Mouse (Mus musculus): Measurements from ENCODE around the gene Foxn4.

Foxn4 gene

GRCm38 (mm10) chr5:114279382-114280143 is 6.0 kb upstream of the Foxn4 start:
- DNase-seq (ENCODE audit: low read depth) = no peak

GRCm38 (mm10) chr5:114275991-114276390 is 2.4 kb upstream of the Foxn4 start:
- DNase-seq (ENCODE audit: low read depth) = no peak

- DNase-seq (ENCODE audit: low read depth) = no peak
These were observed 1.7 kb upstream of the Foxn4 start for GRCm38 (mm10) chr5:114275339-114275738.

GRCm38 (mm10) chr5:114269984-114270383 is 3.6 kb downstream of the Foxn4 start:
- DNase-seq (ENCODE audit: low read depth) = peak; percentile 47

GRCm38 (mm10) chr5:114269499-114269898 is 4.1 kb downstream of the Foxn4 start:
- DNase-seq (ENCODE audit: low read depth) = no peak

GRCm38 (mm10) chr5:114268646-114269045 is 5.0 kb downstream of the Foxn4 start:
- no peak for DNase-seq (ENCODE audit: low read depth)

GRCm38 (mm10) chr5:114264791-114265190 is 8.8 kb downstream of the Foxn4 start:
- no peak for DNase-seq (ENCODE audit: low read depth)

- DNase-seq (ENCODE audit: low read depth) = no peak
These were observed 9.6 kb downstream of the Foxn4 start for GRCm38 (mm10) chr5:114264030-114264459.

GRCm38 (mm10) chr5:114261494-114261893 is 12.1 kb downstream of the Foxn4 start:
- no peak for DNase-seq (ENCODE audit: low read depth)

- DNase-seq (ENCODE audit: low read depth) = no peak
These were observed 14.1 kb downstream of the Foxn4 start for GRCm38 (mm10) chr5:114259495-114259894.

- peak; percentile 89 for DNase-seq (ENCODE audit: low read depth)
These were observed 25.4 kb downstream of the Foxn4 start for GRCm38 (mm10) chr5:114248174-114248589.

GRCm38 (mm10) chr5:114246465-114246864 is 27.1 kb downstream of the Foxn4 start:
- DNase-seq (ENCODE audit: low read depth) = no peak

GRCm38 (mm10) chr5:114239737-114240136 is 33.9 kb downstream of the Foxn4 start:
- no peak for DNase-seq (ENCODE audit: low read depth)

- DNase-seq (ENCODE audit: low read depth) = no peak
These were observed 34.7 kb downstream of the Foxn4 start for GRCm38 (mm10) chr5:114238924-114239323.

- no peak for DNase-seq (ENCODE audit: low read depth)
These were observed 44.7 kb downstream of the Foxn4 start for GRCm38 (mm10) chr5:114228901-114229300.

- no peak for DNase-seq (ENCODE audit: low read depth)
These were observed 47.6 kb downstream of the Foxn4 start for GRCm38 (mm10) chr5:114226051-114226450.

GRCm38 (mm10) chr5:114218771-114219170 is 54.8 kb downstream of the Foxn4 start:
- DNase-seq (ENCODE audit: low read depth) = no peak

- DNase-seq (ENCODE audit: low read depth) = no peak
These were observed 60.4 kb downstream of the Foxn4 start for GRCm38 (mm10) chr5:114213183-114213582.

- no peak for DNase-seq (ENCODE audit: low read depth)
These were observed 67.4 kb downstream of the Foxn4 start for GRCm38 (mm10) chr5:114206158-114206557.
